Mouse (Mus musculus) embryonic facial prominence, embryonic 14.5 days (tissue): Measurements from ENCODE around the gene Rsph6a. TPM values are rescaled to one million over a fixed set of nuclear protein-coding genes. Genes with fewer than 3 reads are reported as not detected.

ENCODE experiments used
- ATAC-seq: fragments of 200-750 bp; cut with Nextera tagmentation; 2 replicates; pipeline ENCODE4 v1.8.0; 2017; ENCODE audit warnings: low read depth, moderate number of reproducible peaks, moderate TSS enrichment
- DNase-seq: peaks from one replicate; pipeline ENCODE4 v3.0.0-alpha.2; 2015; ENCODE audit warnings: low spot score
- H3K27ac ChIP-seq: fragments of 300-500 bp; sonication (generic); replicated peaks from 2 replicates; pipeline ENCODE4 v1.5.1; 2014; ENCODE audit warnings: low read depth, mild to moderate bottlenecking, low read length, moderate library complexity
- H3K27me3 ChIP-seq: fragments of 300-500 bp; sonication (generic); replicated peaks from 2 replicates; pipeline ENCODE4 v1.6.1; 2014; ENCODE audit warnings: low read length; ENCODE audit not compliant: control insufficient read depth, insufficient read depth
- H3K36me3 ChIP-seq: fragments of 300-500 bp; sonication (generic); 2 replicates; pipeline ENCODE4 v1.6.1; 2014; ENCODE audit warnings: low read length, mixed read lengths; ENCODE audit not compliant: control insufficient read depth, insufficient read depth
- H3K4me1 ChIP-seq: fragments of 300-500 bp; sonication (generic); 2 replicates; pipeline ENCODE4 v1.6.1; 2014; ENCODE audit warnings: antibody characterized with exemption, low read length; ENCODE audit not compliant: control insufficient read depth, insufficient read depth
- H3K4me2 ChIP-seq: fragments of 300-500 bp; sonication (generic); 2 replicates; pipeline ENCODE4 v1.6.1; 2014; ENCODE audit warnings: low read depth, mild to moderate bottlenecking, low read length, moderate library complexity, mixed read lengths
- H3K4me3 ChIP-seq: fragments of 300-500 bp; sonication (generic); 2 replicates; pipeline ENCODE4 v1.5.1; 2014; ENCODE audit warnings: low read depth, mild to moderate bottlenecking, low read length
- H3K9ac ChIP-seq: fragments of 300-500 bp; sonication (generic); 2 replicates; pipeline ENCODE4 v1.6.1; 2014; ENCODE audit warnings: low read depth, mild to moderate bottlenecking, low read length, moderate library complexity, mixed read lengths
- H3K9me3 ChIP-seq: fragments of 300-500 bp; sonication (generic); 2 replicates; pipeline ENCODE4 v1.6.1; 2016; ENCODE audit warnings: low read length; ENCODE audit not compliant: control insufficient read depth
- WGBS: fragments of 180-500 bp; shearing (Covaris S2); extraction: QIAGEN DNeasy Blood & Tissue Kit; methylation state at CpG from one replicate; pipeline ENCODE4 v1.1.7; 2014; 5-methylcytosine and 5-hydroxymethylcytosine counted together
- polyA plus RNA-seq: library from polyadenylated mRNA; unstranded; fragments of >200 nt; fragmentation: Nextera tagmentation; extraction: Ambion mirVana; gene quantifications from 2 replicates; pipeline ENCODE4 v1.2.1, GENCODE M21; 2014

Rsph6a gene
- polyA plus RNA-seq, 1 experiment from 2014 or later: not detected

DNA sequence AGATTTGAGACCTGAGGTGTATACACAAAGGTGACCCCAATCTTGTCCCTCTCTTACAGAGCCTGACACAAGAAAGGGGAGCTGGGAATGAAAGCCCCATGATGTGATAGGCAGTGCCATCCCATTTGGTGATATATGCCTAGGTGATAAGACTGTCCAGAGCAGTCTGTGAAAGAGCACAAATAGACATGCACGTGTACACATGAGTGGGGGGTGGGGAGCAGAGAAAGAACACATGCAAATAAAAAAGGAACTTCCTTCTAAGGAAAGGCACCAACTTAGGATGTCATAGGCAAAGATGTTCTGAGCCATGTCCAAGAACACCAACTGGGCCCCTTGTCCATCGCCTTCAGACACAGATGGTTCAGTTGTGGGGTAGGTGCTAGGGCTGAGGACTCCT is 50.0 kb downstream of the Rsph6a start:
- no peak for DNase-seq
- Histone ChIP-seq H3K9me3 (no peaks in the 10 kb centered on the region), H3K27ac (no peak overlapping the region), H3K9ac (no peak overlapping the region), H3K4me3 (no peak overlapping the region), H3K4me1 (no peaks in the 10 kb centered on the region), H3K4me2 (no peak overlapping the region), H3K36me3 (no peaks in the 10 kb centered on the region), H3K27me3 (no peaks in the 10 kb centered on the region)
- ATAC-seq: no peak
- 71% methylated on average over 2 of the region's 2 CpGs for WGBS

GRCm38 (mm10) chr7:19107436-19107835 is 52.9 kb downstream of the Rsph6a start:
- Histone ChIP-seq H3K9me3 (no peaks in the 10 kb centered on the region), H3K9ac (no peak overlapping the region), H3K4me1 (no peaks in the 10 kb centered on the region), H3K4me2 (no peak overlapping the region), H3K4me3 (no peak overlapping the region), H3K36me3 (no peaks in the 10 kb centered on the region), H3K27ac (no peak overlapping the region), H3K27me3 (no peaks in the 10 kb centered on the region)
- DNase-seq: no peak
- 64% methylated on average over 3 of the region's 3 CpGs for WGBS
- no peak for ATAC-seq

GRCm38 (mm10) chr7:19109565-19109964 is 55.1 kb downstream of the Rsph6a start:
- no peaks in the 10 kb centered on the region for H3K27me3 ChIP-seq
- no peak for DNase-seq
- H3K4me2 ChIP-seq: no peak overlapping the region
- H3K27ac ChIP-seq: no peak overlapping the region
- H3K4me3 ChIP-seq: no peak overlapping the region
- ATAC-seq: no peak
- WGBS: 81% methylated on average over 1 of the region's 1 CpGs
- no peak overlapping the region for H3K9ac ChIP-seq
- no peaks in the 10 kb centered on the region for H3K36me3 ChIP-seq
- no peaks in the 10 kb centered on the region for H3K4me1 ChIP-seq
- H3K9me3 ChIP-seq: no peaks in the 10 kb centered on the region

DNA sequence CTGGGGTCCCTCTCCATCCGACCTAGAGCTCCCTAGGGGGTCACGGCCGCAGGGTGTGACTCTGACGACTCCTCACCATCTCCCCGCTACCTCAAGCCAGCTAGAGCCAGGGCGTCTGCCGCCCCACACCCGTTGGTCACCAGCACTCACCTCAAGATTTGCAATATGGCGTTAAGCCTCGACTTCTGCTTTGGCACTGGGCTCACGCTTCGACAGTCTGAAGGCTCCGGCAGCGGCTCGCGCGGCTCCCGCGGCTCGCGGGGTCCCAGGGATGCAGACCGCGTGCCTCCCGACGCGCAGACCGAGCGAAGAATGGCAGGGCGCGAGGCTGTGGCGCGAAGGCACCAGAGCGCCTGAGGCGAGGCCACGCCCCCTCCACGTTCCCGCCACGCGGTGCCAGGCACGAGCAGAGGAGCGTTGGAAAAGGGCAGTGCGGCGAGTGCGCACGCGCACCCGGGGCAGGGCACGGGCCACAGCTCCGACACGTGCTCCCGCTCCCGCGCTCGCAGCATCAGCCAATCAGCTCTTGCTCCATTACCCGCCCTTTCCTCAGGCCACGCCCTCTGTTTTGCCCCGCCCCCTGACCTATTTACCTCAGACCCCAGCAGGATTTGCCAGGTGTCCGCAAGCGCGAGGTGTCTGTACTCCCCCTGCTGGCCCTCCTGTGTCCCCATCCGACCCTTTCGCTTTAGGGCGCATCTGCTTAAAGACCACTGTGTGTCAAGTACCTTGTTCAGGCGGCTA is 63.7 kb downstream of the Rsph6a start, which contains the start of gene Gm4969:
TSS of gene Gm4969 (minus strand) at position 341 of the 744 bp plus-strand sequence.
- Histone ChIP-seq H3K27me3 (no peaks in the 10 kb centered on the region), H3K9me3 (0 out of 2 replicates have a peak, but pooled peaks cover 14% of the 10 kb centered on the region), H3K4me2 (peak within 1 kb of the TSS; percentile 69), H3K4me1 (peaks cover 9% of the 10 kb centered on the region), H3K4me3 (peak within 1 kb of the TSS; percentile 13), H3K36me3 (no peaks in the 10 kb centered on the region), H3K27ac (no peak within 1 kb of the TSS), H3K9ac (no peak within 1 kb of the TSS)
- 29% methylated on average over 40 of the region's 64 CpGs for WGBS
- peak; percentile 12; the same call in 1 of the 2 replicates for ATAC-seq
- peak; percentile 68 for DNase-seq

DNA sequence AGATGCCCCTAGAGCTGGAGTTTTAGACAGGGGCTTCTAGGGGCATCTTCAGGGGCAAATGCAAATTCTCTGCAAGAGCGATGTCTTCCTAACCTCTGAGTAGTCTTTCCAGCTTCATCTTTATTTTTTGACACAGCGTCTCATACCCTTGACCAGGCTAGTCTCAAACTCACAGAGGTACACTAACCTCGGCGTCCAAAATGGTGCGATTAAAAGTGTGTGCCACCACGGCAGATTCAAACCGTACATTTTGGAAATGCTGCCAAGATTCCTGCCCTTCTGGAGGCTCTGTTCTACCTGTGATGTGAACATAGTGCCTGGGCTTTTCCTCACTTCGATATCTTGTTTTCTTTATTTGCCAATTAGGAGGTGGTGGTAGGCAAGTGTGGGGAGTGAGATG is 64.6 kb downstream of the Rsph6a start:
- H3K9ac ChIP-seq: no peak overlapping the region
- DNase-seq (no peak), ATAC-seq (0 out of 2 replicates have a peak, but pooled peaks have one; percentile 5)
- WGBS: 89% methylated on average over 8 of the region's 8 CpGs
- no peaks in the 10 kb centered on the region for H3K27me3 ChIP-seq
- H3K9me3 ChIP-seq: 0 out of 2 replicates have a peak, but pooled peaks cover 14% of the 10 kb centered on the region
- no peak overlapping the region for H3K27ac ChIP-seq
- no peak overlapping the region; the same call in 1 of the 2 replicates for H3K4me3 ChIP-seq
- no peaks in the 10 kb centered on the region for H3K36me3 ChIP-seq
- peak overlapping the region; percentile 69; the same call in 1 of the 2 replicates for H3K4me2 ChIP-seq
- peaks cover 9% of the 10 kb centered on the region for H3K4me1 ChIP-seq

- ATAC-seq: peak; percentile 97
- H3K4me3 ChIP-seq: peak within 1 kb of the TSS; percentile 61
- H3K9ac ChIP-seq: peak within 1 kb of the TSS; percentile 76
- H3K27me3 ChIP-seq: no peaks in the 10 kb centered on the region
- 2% methylated on average over 34 of the region's 34 CpGs for WGBS
- peaks cover 9% of the 10 kb centered on the region for H3K4me1 ChIP-seq
- H3K27ac ChIP-seq: no peak within 1 kb of the TSS
- H3K36me3 ChIP-seq: no peaks in the 10 kb centered on the region
- peak within 1 kb of the TSS; percentile 69 for H3K4me2 ChIP-seq
- H3K9me3 ChIP-seq: 0 out of 2 replicates have a peak, but pooled peaks cover 14% of the 10 kb centered on the region
- peak; percentile 99 for DNase-seq
Measured at GRCm38 (mm10) chr7:19119631-19120429, 65.3 kb downstream of the Rsph6a start, which contains the start of gene Fbxo46. TSS of gene Fbxo46 (plus strand) at chr7:19119859.

- Histone ChIP-seq H3K4me3 (no peak overlapping the region), H3K9me3 (0 out of 2 replicates have a peak, but pooled peaks cover 14% of the 10 kb centered on the region), H3K9ac (no peak overlapping the region), H3K4me2 (no peak overlapping the region), H3K27ac (no peak overlapping the region), H3K36me3 (no peaks in the 10 kb centered on the region), H3K4me1 (peaks cover 9% of the 10 kb centered on the region), H3K27me3 (no peaks in the 10 kb centered on the region)
- 87% methylated on average over 4 of the region's 4 CpGs for WGBS
- DNase-seq (no peak), ATAC-seq (no peak)
Measured at GRCm38 (mm10) chr7:19121686-19122085, 67.2 kb downstream of the Rsph6a start.
